ENCODE assay signal across 20 mouse cellular contexts in the genomic region with DNA sequence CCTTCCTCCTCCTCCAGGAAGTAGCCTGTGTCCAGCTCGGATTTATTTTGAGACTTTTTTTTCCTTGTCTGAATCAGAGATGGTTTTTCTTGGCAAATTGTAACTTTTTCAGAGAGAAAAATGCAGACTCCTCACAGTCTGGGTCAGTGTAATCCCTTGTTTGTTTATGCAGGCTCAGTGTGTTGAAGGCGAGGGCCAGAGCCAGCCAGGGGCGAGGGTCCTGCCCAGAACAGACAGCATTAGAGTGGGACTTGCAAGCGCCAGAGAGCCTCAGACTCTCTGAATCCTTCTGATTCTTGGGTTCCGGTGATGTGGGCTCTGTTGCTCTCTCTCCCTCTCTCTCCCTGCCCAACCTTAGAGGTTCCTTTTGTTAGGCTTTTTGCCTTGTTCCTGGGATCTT.
"Had no signal": no experiment of that assay in that cellular context is flagged by ENCODE, and none has a peak within 500 bp of the region (broad histone marks: within the 10 kb centered on the region; RNA-seq: fewer than 3 reads in every experiment).

No protein-coding gene starts in this region.

- H3K36me3 ChIP-seq: limb, embryonic 12.5 days; limb, embryonic 15.5 days; midbrain, embryonic 15.5 days; neural tube, embryonic 15.5 days had no signal

- H3K9ac ChIP-seq: limb, embryonic 12.5 days; limb, embryonic 15.5 days; liver, embryonic 14.5 days; liver, postnatal 0 days; lung, embryonic 14.5 days; midbrain, embryonic 12.5 days; midbrain, embryonic 15.5 days; neural tube, embryonic 12.5 days; neural tube, embryonic 15.5 days had no signal

- H3K4me2 ChIP-seq: limb, embryonic 12.5 days; limb, embryonic 15.5 days; liver, embryonic 11.5 days; lung, embryonic 14.5 days; midbrain, embryonic 12.5 days; midbrain, embryonic 15.5 days; neural tube, embryonic 12.5 days; neural tube, embryonic 15.5 days had no signal

- H3K4me1 ChIP-seq: limb, embryonic 12.5 days; limb, embryonic 15.5 days; midbrain, embryonic 12.5 days; neural tube, embryonic 12.5 days had no signal

- DNase-seq: kidney, postnatal 14 days; kidney, postnatal 4 days; left cerebral cortex, postnatal 4 days; liver, postnatal 0 days; lung, embryonic 14.5 days; right cerebral cortex, adult 18-20 months; right cerebral cortex, postnatal 14 days; right cerebral cortex, postnatal 4 days; thymus, postnatal 25 days had no signal

- H3K27me3 ChIP-seq: limb, embryonic 12.5 days; limb, embryonic 15.5 days; midbrain, embryonic 12.5 days; midbrain, embryonic 15.5 days; neural tube, embryonic 12.5 days; neural tube, embryonic 15.5 days had no signal

- H3K27ac ChIP-seq: limb, embryonic 12.5 days; limb, embryonic 15.5 days; liver, embryonic 14.5 days; macrophage; midbrain, embryonic 12.5 days; midbrain, embryonic 15.5 days; neural tube, embryonic 12.5 days; neural tube, embryonic 15.5 days; stomach, postnatal 0 days had no signal

- ATAC-seq: liver, postnatal 0 days; lung, postnatal 0 days; midbrain, embryonic 15.5 days had no signal

- H3K4me3 ChIP-seq: limb, embryonic 12.5 days; limb, embryonic 15.5 days; midbrain, embryonic 12.5 days; midbrain, embryonic 15.5 days; neural tube, embryonic 12.5 days; neural tube, embryonic 15.5 days had no signal
